Mouse (Mus musculus) kidney, adult 2 months (tissue): ENCODE results near the gene Mast3.

Source experiments
- CTCF ChIP-seq: fragments of 200-500 bp; conservative IDR thresholded peaks from 2 replicates; pipeline ENCODE4 v1.5.1; 2011; ENCODE audit warnings: low read depth, mild to moderate bottlenecking, control low read depth, low read length, moderate library complexity, mixed read lengths; ENCODE audit not compliant: insufficient read depth, insufficient read length
- POLR2A ChIP-seq: fragments of 200-500 bp; IDR thresholded peaks from one replicate; pipeline ENCODE4 v1.6.1; 2011; ENCODE audit warnings: low read depth, low read length, control low read depth

GRCm38 (mm10) chr8:70755661-70756475 lies 49.0 kb downstream of the Mast3 start:
- TF ChIP-seq POLR2A (no peak), CTCF (no peak)
